Mouse (Mus musculus) CH12.LX (cell line): Measurements from ENCODE around the gene Cxcl5. TPM values are rescaled to one million over a fixed set of nuclear protein-coding genes. Genes with fewer than 3 reads are reported as not detected.

Experiments used
- DNase-seq: peaks from one replicate; pipeline ENCODE4 v3.0.0-alpha.2; 2013; ENCODE audit errors: extremely low read depth
- H3K27ac ChIP-seq: 2 replicates; pipeline ENCODE4 v1.5.1; 2012; ENCODE audit warnings: low read depth, mild to moderate bottlenecking, control low read depth, moderate library complexity; ENCODE audit not compliant: insufficient read depth
- H3K27me3 ChIP-seq: replicated peaks from 2 replicates; pipeline ENCODE3; 2012; ENCODE audit warnings: inconsistent platforms
- H3K36me3 ChIP-seq, 2 experiments: replicated peaks in 1 of 2; 2 replicates each; pipeline versions ENCODE3 to v1.6.1; 2012; ENCODE audit warnings: inconsistent platforms in 1 of 2, low read length in 1 of 2, mild to moderate bottlenecking in 1 of 2, mixed read lengths in 1 of 2, moderate library complexity in 1 of 2; ENCODE audit not compliant: control insufficient read depth in 1 of 2, insufficient read depth in 1 of 2
- H3K4me1 ChIP-seq, 2 experiments: 2 replicates each; pipeline ENCODE4 v1.6.1; 2012; ENCODE audit warnings: inconsistent platforms in 1 of 2, moderate library complexity in 1 of 2; ENCODE audit not compliant: insufficient read depth in 2 of 2, control insufficient read depth in 1 of 2
- H3K4me2 ChIP-seq: 2 replicates; pipeline ENCODE4 v1.6.1; 2012; ENCODE audit warnings: low read depth, mild to moderate bottlenecking, control low read depth; ENCODE audit not compliant: poor library complexity, insufficient read depth, severe bottlenecking
- H3K4me3 ChIP-seq, 3 experiments: fragments of 150-350 bp in 1 of 3; sonication (generic) in 1 of 3; replicated peaks in 1 of 3; 2 replicates each; pipeline versions ENCODE3 to v1.5.1; 2011 to 2012; ENCODE audit warnings: low read depth in 2 of 3, low read length in 2 of 3, mild to moderate bottlenecking in 2 of 3, moderate library complexity in 2 of 3, control low read depth in 1 of 3, improper control_type of control experiment in 1 of 3, inconsistent platforms in 1 of 3, mixed read lengths in 1 of 3; ENCODE audit not compliant: poor library complexity in 1 of 3
- H3K79me2 ChIP-seq: replicated peaks from 2 replicates; pipeline ENCODE4 v1.6.1; 2012; ENCODE audit warnings: mild to moderate bottlenecking, moderate library complexity; ENCODE audit not compliant: control insufficient read depth, poor library complexity, insufficient read depth, severe bottlenecking; ENCODE audit errors: extremely low read depth
- H3K9ac ChIP-seq: 2 replicates; pipeline ENCODE4 v1.6.1; 2012; ENCODE audit warnings: low read depth, mild to moderate bottlenecking, control low read depth, moderate library complexity; ENCODE audit not compliant: insufficient read depth
- H3K9me3 ChIP-seq: replicated peaks from 2 replicates; pipeline ENCODE3; 2012; ENCODE audit warnings: low read length, inconsistent platforms, mixed read lengths
- BHLHE40 ChIP-seq: IDR thresholded peaks from 2 replicates; pipeline ENCODE4 v1.6.1; 2011; ENCODE audit warnings: mild to moderate bottlenecking, low read depth, low read length, improper control_type of control experiment
- CHD1 ChIP-seq: IDR thresholded peaks from 2 replicates; pipeline ENCODE4 v1.6.1; 2012; ENCODE audit warnings: low read depth, low read length, improper control_type of control experiment, inconsistent platforms
- ETS1 ChIP-seq: conservative IDR thresholded peaks from 2 replicates; pipeline ENCODE4 v1.6.1; 2012; ENCODE audit warnings: low read depth, mild to moderate bottlenecking, inconsistent platforms, low read length, improper control_type of control experiment, moderate library complexity
- HCFC1 ChIP-seq: IDR thresholded peaks from 2 replicates; pipeline ENCODE4 v1.6.1; 2012; ENCODE audit warnings: low read depth, mild to moderate bottlenecking, inconsistent platforms, low read length, improper control_type of control experiment
- MEF2A ChIP-seq: IDR thresholded peaks from 2 replicates; pipeline ENCODE4 v1.6.1; 2014; ENCODE audit warnings: low read depth, mild to moderate bottlenecking, inconsistent platforms, low read length, improper control_type of control experiment, borderline replicate concordance
- MXI1 ChIP-seq: IDR thresholded peaks from 2 replicates; pipeline ENCODE4 v1.6.1; 2011; ENCODE audit warnings: mild to moderate bottlenecking, low read depth, low read length, improper control_type of control experiment
- MYC ChIP-seq: IDR thresholded peaks from 2 replicates; pipeline ENCODE4 v1.6.1; 2011; ENCODE audit warnings: low read depth, mild to moderate bottlenecking, improper control_type of control experiment, low read length
- POLR2A ChIP-seq: IDR thresholded peaks from 2 replicates; pipeline ENCODE4 v1.6.1; 2011; ENCODE audit warnings: low read depth, mild to moderate bottlenecking, improper control_type of control experiment, low read length
- SIN3A ChIP-seq: IDR thresholded peaks from 2 replicates; pipeline ENCODE4 v1.6.1; 2012; ENCODE audit warnings: low read length, improper control_type of control experiment, inconsistent platforms
- SMC3 ChIP-seq: IDR thresholded peaks from 2 replicates; pipeline ENCODE4 v1.6.1; 2011; ENCODE audit warnings: low read depth, low read length, improper control_type of control experiment
- USF2 ChIP-seq: conservative IDR thresholded peaks from 2 replicates; pipeline ENCODE4 v1.6.1; 2011; ENCODE audit warnings: low read depth, low read length, improper control_type of control experiment
- ZMIZ1 ChIP-seq: IDR thresholded peaks from 2 replicates; pipeline ENCODE4 v1.6.1; 2012; ENCODE audit warnings: low read depth, mild to moderate bottlenecking, inconsistent platforms, low read length, improper control_type of control experiment
- dilution Hi-C: fragments of 300-500 bp; cut with MboI; formaldehyde crosslinking; loops from 2 replicates; pipeline ENCODE4 v1.14.3; 2020; ENCODE audit warnings: low sequenced_read_pairs; ENCODE audit not compliant: extremely low pct_unique_long_range_greater_than_20kb, extremely low pct_ligation_motif_present
- in situ Hi-C: fragments of 300-500 bp; cut with MboI; formaldehyde crosslinking; loops from 3 replicates; pipeline ENCODE4 v1.14.3; 2019; ENCODE audit warnings: low sequenced_read_pairs, low pct_ligation_motif_present, low pct_unique_long_range_greater_than_20kb, mixed read lengths
- polyA plus RNA-seq: library from polyadenylated mRNA; unstranded; fragments of >175 nt; gene quantifications from 2 replicates; pipeline ENCODE4 v1.2.1, GENCODE M21; 2012; ENCODE audit warnings: low read depth; ENCODE audit not compliant: insufficient read length
- total RNA-seq, 2 experiments: library from RNA; depleted of rRNA; stranded (reverse); fragments of 300-350 nt in 1 of 2; fragments of >200 nt in 1 of 2; gene quantifications; 2 replicates each; pipeline ENCODE4 v1.2.3; 2012 to 2014

The Cxcl5 gene
- total and polyA plus RNA-seq, 3 experiments, result not detected

GRCm38 (mm10) chr5:90807176-90807950, 48.2 kb downstream of the Cxcl5 start:
- Histone ChIP-seq H3K27me3 (no peaks in the 10 kb centered on the region), H3K4me3 (no peak overlapping the region), H3K79me2 (no peaks in the 10 kb centered on the region), H3K27ac (no peak overlapping the region), H3K4me2 (no peak overlapping the region), H3K9me3 (no peaks in the 10 kb centered on the region), H3K36me3 (no peaks in the 10 kb centered on the region), H3K9ac (no peak overlapping the region), H3K4me1 (no peaks in the 10 kb centered on the region)
- dilution Hi-C loops (no loop called here), in situ Hi-C loops (no loop called here)
- DNase-seq, result no peak
- TF ChIP-seq BHLHE40, result no peak
- no peak for TF ChIP-seq MYC
- no peak for TF ChIP-seq ETS1
- TF ChIP-seq CHD1, result no peak
- TF ChIP-seq SIN3A, result no peak
- TF ChIP-seq USF2, result no peak
- TF ChIP-seq MXI1, result no peak
- no peak for TF ChIP-seq MEF2A
- no peak for TF ChIP-seq ZMIZ1
- no peak for TF ChIP-seq SMC3
- no peak for TF ChIP-seq POLR2A
- TF ChIP-seq HCFC1, result no peak

Other genes with a start within 250 kb of the Cxcl5 start
- gene Afm, start 240.4 kb upstream of the Cxcl5 start, total RNA-seq (2012; rRNA removed), result not detected in 2 replicates
- gene Afm, start 240.4 kb upstream of the Cxcl5 start, total RNA-seq (2014; rRNA removed), result not detected in 2 replicates
- not detected in 2 replicates for gene Afm, start 240.4 kb upstream of the Cxcl5 start, polyA plus RNA-seq
- 1.6 and 2.0 TPM in 2 replicates for gene 5830473C10Rik, start 198.3 kb upstream of the Cxcl5 start, total RNA-seq (2012; rRNA removed)
- 0.69 and 0.83 TPM in 2 replicates for gene 5830473C10Rik, start 198.3 kb upstream of the Cxcl5 start, total RNA-seq (2014; rRNA removed)
- gene 5830473C10Rik, start 198.3 kb upstream of the Cxcl5 start, polyA plus RNA-seq, result 3.8 and 4.5 TPM in 2 replicates
- gene Rassf6, start 118.7 kb upstream of the Cxcl5 start, total RNA-seq (2012; rRNA removed), result 11.8 and 15.1 TPM in 2 replicates
- gene Rassf6, start 118.7 kb upstream of the Cxcl5 start, total RNA-seq (2014; rRNA removed), result 24.5 and 26.3 TPM in 2 replicates
- gene Rassf6, start 118.7 kb upstream of the Cxcl5 start, polyA plus RNA-seq, result 18.3 and 22.4 TPM in 2 replicates
- gene Ppbp, start 9.2 kb downstream of the Cxcl5 start, total RNA-seq (2012; rRNA removed), result not detected in 2 replicates
- not detected in 2 replicates for gene Ppbp, start 9.2 kb downstream of the Cxcl5 start, total RNA-seq (2014; rRNA removed)
- gene Ppbp, start 9.2 kb downstream of the Cxcl5 start, polyA plus RNA-seq, result not detected in 2 replicates
- not detected in 2 replicates for gene Pf4, start 13.1 kb downstream of the Cxcl5 start, total RNA-seq (2012; rRNA removed)
- gene Pf4, start 13.1 kb downstream of the Cxcl5 start, total RNA-seq (2014; rRNA removed), result not detected in 2 replicates
- not detected in 2 replicates for gene Pf4, start 13.1 kb downstream of the Cxcl5 start, polyA plus RNA-seq
- gene Cxcl3, start 26.7 kb downstream of the Cxcl5 start, total RNA-seq (2012; rRNA removed), result not detected in 2 replicates
- not detected in 2 replicates for gene Cxcl3, start 26.7 kb downstream of the Cxcl5 start, total RNA-seq (2014; rRNA removed)
- gene Cxcl3, start 26.7 kb downstream of the Cxcl5 start, polyA plus RNA-seq, result not detected in 2 replicates
- gene Cxcl15, start 35.2 kb downstream of the Cxcl5 start, total RNA-seq (2012; rRNA removed), result not detected in 2 replicates
- gene Cxcl15, start 35.2 kb downstream of the Cxcl5 start, total RNA-seq (2014; rRNA removed), result not detected in 2 replicates
- gene Cxcl15, start 35.2 kb downstream of the Cxcl5 start, polyA plus RNA-seq, result not detected in 2 replicates
- gene Cxcl1, start 131.9 kb downstream of the Cxcl5 start, total RNA-seq (2012; rRNA removed), result not detected in 2 replicates
- gene Cxcl1, start 131.9 kb downstream of the Cxcl5 start, total RNA-seq (2014; rRNA removed), result not detected in 2 replicates
- gene Cxcl1, start 131.9 kb downstream of the Cxcl5 start, polyA plus RNA-seq, result not detected in 2 replicates
- gene Cxcl2, start 144.5 kb downstream of the Cxcl5 start, total RNA-seq (2012; rRNA removed), result 0.47 TPM in 1 of 2 replicates, not detected in the other
- gene Cxcl2, start 144.5 kb downstream of the Cxcl5 start, total RNA-seq (2014; rRNA removed), result 0.21 and 0.22 TPM in 2 replicates
- gene Cxcl2, start 144.5 kb downstream of the Cxcl5 start, polyA plus RNA-seq, result not detected in 2 replicates
- gene Mthfd2l, start 171.8 kb downstream of the Cxcl5 start, total RNA-seq (2012; rRNA removed), result 1.2 and 1.7 TPM in 2 replicates
- gene Mthfd2l, start 171.8 kb downstream of the Cxcl5 start, total RNA-seq (2014; rRNA removed), result 5.5 and 5.7 TPM in 2 replicates
- 2.3 and 3.7 TPM in 2 replicates for gene Mthfd2l, start 171.8 kb downstream of the Cxcl5 start, polyA plus RNA-seq